Mouse (Mus musculus): ENCODE results near the gene Krt35. TPM values are rescaled to one million over a fixed set of nuclear protein-coding genes. Genes with fewer than 3 reads are reported as not detected.

The Krt35 gene
- polyA plus RNA-seq, 1 experiment from 2014 or later, result not detected

GRCm38 (mm10) chr11:100058875-100059274 is 37.2 kb downstream of the Krt35 start:
- H3K9ac ChIP-seq (ENCODE audit: low read length), result no peak overlapping the region
- no peaks in the 10 kb centered on the region for H3K36me3 ChIP-seq (ENCODE audit: control insufficient read depth, insufficient read depth, low read length)
- H3K9me3 ChIP-seq (ENCODE audit: control insufficient read depth, low read length), result no peaks in the 10 kb centered on the region
- H3K27me3 ChIP-seq (ENCODE audit: control insufficient read depth, insufficient read depth, low read length), result no peaks in the 10 kb centered on the region
- no peak overlapping the region for H3K4me2 ChIP-seq (ENCODE audit: low read length)
- ATAC-seq (ENCODE audit: insufficient number of reproducible peaks, insufficient read depth, low FRiP score, low read depth), result no peak
- no peaks in the 10 kb centered on the region for H3K4me1 ChIP-seq (ENCODE audit: control insufficient read depth in 2 of 2, insufficient read depth in 2 of 2, low read length in 2 of 2)
- H3K27ac ChIP-seq (replicated peaks in 1 of 2; ENCODE audit: control insufficient read depth in 1 of 2, insufficient read depth in 1 of 2, low read depth in 2 of 2, low read length in 2 of 2), result no peak overlapping the region
- 76% methylated on average over 8 of the region's 8 CpGs for WGBS
- no peak overlapping the region for H3K4me3 ChIP-seq (ENCODE audit: control insufficient read depth in 1 of 2, insufficient read depth in 1 of 2, low read depth in 1 of 2, low read length in 2 of 2)

- H3K4me3 ChIP-seq (ENCODE audit: control insufficient read depth in 1 of 2, insufficient read depth in 1 of 2, low read depth in 1 of 2, low read length in 2 of 2), result no peak overlapping the region
- no peak overlapping the region for H3K27ac ChIP-seq (replicated peaks in 1 of 2; ENCODE audit: control insufficient read depth in 1 of 2, insufficient read depth in 1 of 2, low read depth in 2 of 2, low read length in 2 of 2)
- no peaks in the 10 kb centered on the region for H3K27me3 ChIP-seq (ENCODE audit: control insufficient read depth, insufficient read depth, low read length)
- ATAC-seq (ENCODE audit: insufficient number of reproducible peaks, insufficient read depth, low FRiP score, low read depth), result no peak
- no peaks in the 10 kb centered on the region for H3K4me1 ChIP-seq (ENCODE audit: control insufficient read depth in 2 of 2, insufficient read depth in 2 of 2, low read length in 2 of 2)
- WGBS, result 67% methylated on average over 9 of the region's 9 CpGs
- no peak overlapping the region for H3K9ac ChIP-seq (ENCODE audit: low read length)
- H3K36me3 ChIP-seq (ENCODE audit: control insufficient read depth, insufficient read depth, low read length), result no peaks in the 10 kb centered on the region
- no peaks in the 10 kb centered on the region for H3K9me3 ChIP-seq (ENCODE audit: control insufficient read depth, low read length)
- H3K4me2 ChIP-seq (ENCODE audit: low read length), result no peak overlapping the region
Measured at GRCm38 (mm10) chr11:100055686-100056655, 40.1 kb downstream of the Krt35 start.

GRCm38 (mm10) chr11:100050451-100050850 is 45.6 kb downstream of the Krt35 start, which contains the start of gene Krt31:
Gene Krt31 (minus strand): TSS chr11:100050551.
- H3K9ac ChIP-seq (ENCODE audit: low read length), result no peak within 1 kb of the TSS
- no peak for ATAC-seq (ENCODE audit: insufficient number of reproducible peaks, insufficient read depth, low FRiP score, low read depth)
- 77% methylated on average over 3 of the region's 3 CpGs for WGBS
- H3K4me1 ChIP-seq (ENCODE audit: control insufficient read depth in 2 of 2, insufficient read depth in 2 of 2, low read length in 2 of 2), result peaks cover 6 to 8% of the 10 kb centered on the region in 2 experiments; a peak in 2 of 4 replicates
- H3K27ac ChIP-seq (replicated peaks in 1 of 2; ENCODE audit: control insufficient read depth in 1 of 2, insufficient read depth in 1 of 2, low read depth in 2 of 2, low read length in 2 of 2), result no peak within 1 kb of the TSS
- no peaks in the 10 kb centered on the region for H3K27me3 ChIP-seq (ENCODE audit: control insufficient read depth, insufficient read depth, low read length)
- H3K4me3 ChIP-seq (ENCODE audit: control insufficient read depth in 1 of 2, insufficient read depth in 1 of 2, low read depth in 1 of 2, low read length in 2 of 2), result no peak within 1 kb of the TSS
- no peak within 1 kb of the TSS for H3K4me2 ChIP-seq (ENCODE audit: low read length)
- no peaks in the 10 kb centered on the region for H3K36me3 ChIP-seq (ENCODE audit: control insufficient read depth, insufficient read depth, low read length)
- H3K9me3 ChIP-seq (ENCODE audit: control insufficient read depth, low read length), result no peaks in the 10 kb centered on the region

- no peak for ATAC-seq (ENCODE audit: insufficient number of reproducible peaks, insufficient read depth, low FRiP score, low read depth)
- Histone ChIP-seq H3K27ac (replicated peaks in 1 of 2; ENCODE audit: control insufficient read depth in 1 of 2, insufficient read depth in 1 of 2, low read depth in 2 of 2, low read length in 2 of 2) (no peak overlapping the region), H3K4me3 (ENCODE audit: control insufficient read depth in 1 of 2, insufficient read depth in 1 of 2, low read depth in 1 of 2, low read length in 2 of 2) (no peak overlapping the region), H3K4me2 (ENCODE audit: low read length) (no peak overlapping the region), H3K27me3 (ENCODE audit: control insufficient read depth, insufficient read depth, low read length) (no peaks in the 10 kb centered on the region), H3K9me3 (ENCODE audit: control insufficient read depth, low read length) (no peaks in the 10 kb centered on the region), H3K36me3 (ENCODE audit: control insufficient read depth, insufficient read depth, low read length) (no peaks in the 10 kb centered on the region), H3K4me1 (ENCODE audit: control insufficient read depth in 2 of 2, insufficient read depth in 2 of 2, low read length in 2 of 2) (peaks cover 6 to 8% of the 10 kb centered on the region in 2 experiments; a peak in 2 of 4 replicates), H3K9ac (ENCODE audit: low read length) (no peak overlapping the region)
- 40% methylated on average over 2 of the region's 2 CpGs for WGBS
Measured at GRCm38 (mm10) chr11:100047193-100047592, 48.8 kb downstream of the Krt35 start.

- no peaks in the 10 kb centered on the region for H3K27me3 ChIP-seq (ENCODE audit: control insufficient read depth, insufficient read depth, low read length)
- H3K27ac ChIP-seq (replicated peaks in 1 of 2; ENCODE audit: control insufficient read depth in 1 of 2, insufficient read depth in 1 of 2, low read depth in 2 of 2, low read length in 2 of 2), result no peak overlapping the region
- ATAC-seq (ENCODE audit: insufficient number of reproducible peaks, insufficient read depth, low FRiP score, low read depth), result no peak
- peaks cover 6 to 8% of the 10 kb centered on the region in 2 experiments; a peak in 2 of 4 replicates for H3K4me1 ChIP-seq (ENCODE audit: control insufficient read depth in 2 of 2, insufficient read depth in 2 of 2, low read length in 2 of 2)
- no peaks in the 10 kb centered on the region for H3K9me3 ChIP-seq (ENCODE audit: control insufficient read depth, low read length)
- no peak overlapping the region for H3K9ac ChIP-seq (ENCODE audit: low read length)
- H3K4me3 ChIP-seq (ENCODE audit: control insufficient read depth in 1 of 2, insufficient read depth in 1 of 2, low read depth in 1 of 2, low read length in 2 of 2), result no peak overlapping the region
- WGBS, result 28% methylated on average over 6 of the region's 6 CpGs
- no peaks in the 10 kb centered on the region for H3K36me3 ChIP-seq (ENCODE audit: control insufficient read depth, insufficient read depth, low read length)
- H3K4me2 ChIP-seq (ENCODE audit: low read length), result peak overlapping the region; percentile 32; the same call in 1 of the 2 replicates
Measured at GRCm38 (mm10) chr11:100046303-100046866, 49.7 kb downstream of the Krt35 start.

Other genes with a start within 250 kb of the Krt35 start
- gene Krtap4-16, start 244.6 kb downstream of the Krt35 start, polyA plus RNA-seq (2014; fragmentation: Nextera tagmentation; extraction: Ambion mirVana), result not detected in 2 replicates
- not detected in 2 replicates for gene Gm11568, start 238.3 kb downstream of the Krt35 start, polyA plus RNA-seq (2014; fragmentation: Nextera tagmentation; extraction: Ambion mirVana)
- not detected in 2 replicates for gene Gm11559, start 231.8 kb downstream of the Krt35 start, polyA plus RNA-seq (2014; fragmentation: Nextera tagmentation; extraction: Ambion mirVana)
- gene Krtap9-1, start 222.9 kb downstream of the Krt35 start, polyA plus RNA-seq (2014; fragmentation: Nextera tagmentation; extraction: Ambion mirVana), result not detected in 2 replicates
- gene Gm11567, start 217.1 kb downstream of the Krt35 start, polyA plus RNA-seq (2014; fragmentation: Nextera tagmentation; extraction: Ambion mirVana), result not detected in 2 replicates
- gene Krtap31-1, start 188.3 kb downstream of the Krt35 start, polyA plus RNA-seq (2014; fragmentation: Nextera tagmentation; extraction: Ambion mirVana), result not detected in 2 replicates
- not detected in 2 replicates for gene Gm11565, start 181.5 kb downstream of the Krt35 start, polyA plus RNA-seq (2014; fragmentation: Nextera tagmentation; extraction: Ambion mirVana)
- gene Krtap31-2, start 159.9 kb downstream of the Krt35 start, polyA plus RNA-seq (2014; fragmentation: Nextera tagmentation; extraction: Ambion mirVana), result not detected in 2 replicates
- not detected in 2 replicates for gene Krtap9-5, start 147.8 kb downstream of the Krt35 start, polyA plus RNA-seq (2014; fragmentation: Nextera tagmentation; extraction: Ambion mirVana)
- gene Krtap29-1, start 117.2 kb downstream of the Krt35 start, polyA plus RNA-seq (2014; fragmentation: Nextera tagmentation; extraction: Ambion mirVana), result not detected in 2 replicates
- not detected in 2 replicates for gene Krtap16-1, start 109.6 kb downstream of the Krt35 start, polyA plus RNA-seq (2014; fragmentation: Nextera tagmentation; extraction: Ambion mirVana)
- gene Krtap17-1, start 102.2 kb downstream of the Krt35 start, polyA plus RNA-seq (2014; fragmentation: Nextera tagmentation; extraction: Ambion mirVana), result not detected in 2 replicates
- gene Krt33a, start 80.0 kb downstream of the Krt35 start, polyA plus RNA-seq (2014; fragmentation: Nextera tagmentation; extraction: Ambion mirVana), result not detected in 2 replicates
- not detected in 2 replicates for gene Krt33b, start 66.4 kb downstream of the Krt35 start, polyA plus RNA-seq (2014; fragmentation: Nextera tagmentation; extraction: Ambion mirVana)
- not detected in 2 replicates for gene Krt34, start 54.7 kb downstream of the Krt35 start, polyA plus RNA-seq (2014; fragmentation: Nextera tagmentation; extraction: Ambion mirVana)
- not detected in 2 replicates for gene Krt31, start 45.7 kb downstream of the Krt35 start, polyA plus RNA-seq (2014; fragmentation: Nextera tagmentation; extraction: Ambion mirVana)
- not detected in 2 replicates for gene Krt32, start 8.0 kb downstream of the Krt35 start, polyA plus RNA-seq (2014; fragmentation: Nextera tagmentation; extraction: Ambion mirVana)
- gene Krt36, start 9.4 kb upstream of the Krt35 start, polyA plus RNA-seq (2014; fragmentation: Nextera tagmentation; extraction: Ambion mirVana), result not detected in 2 replicates
- gene Krt13, start 25.3 kb upstream of the Krt35 start, polyA plus RNA-seq (2014; fragmentation: Nextera tagmentation; extraction: Ambion mirVana), result not detected in 2 replicates
- 0.50 TPM in 1 of 2 replicates, not detected in the other for gene Krt15, start 39.7 kb upstream of the Krt35 start, polyA plus RNA-seq (2014; fragmentation: Nextera tagmentation; extraction: Ambion mirVana)
- 30.7 and 35.0 TPM in 2 replicates for gene Krt19, start 52.4 kb upstream of the Krt35 start, polyA plus RNA-seq (2014; fragmentation: Nextera tagmentation; extraction: Ambion mirVana)
- not detected in 2 replicates for gene Krt9, start 97.0 kb upstream of the Krt35 start, polyA plus RNA-seq (2014; fragmentation: Nextera tagmentation; extraction: Ambion mirVana)
- 1.5 and 1.9 TPM in 2 replicates for gene Krt14, start 111.3 kb upstream of the Krt35 start, polyA plus RNA-seq (2014; fragmentation: Nextera tagmentation; extraction: Ambion mirVana)
- gene Krt16, start 152.7 kb upstream of the Krt35 start, polyA plus RNA-seq (2014; fragmentation: Nextera tagmentation; extraction: Ambion mirVana), result not detected in 2 replicates
- 1.4 TPM in 2 replicates for gene Krt17, start 164.8 kb upstream of the Krt35 start, polyA plus RNA-seq (2014; fragmentation: Nextera tagmentation; extraction: Ambion mirVana)
- gene Krt42, start 173.6 kb upstream of the Krt35 start, polyA plus RNA-seq (2014; fragmentation: Nextera tagmentation; extraction: Ambion mirVana), result not detected in 2 replicates
- gene Eif1, start 223.6 kb upstream of the Krt35 start, polyA plus RNA-seq (2014; fragmentation: Nextera tagmentation; extraction: Ambion mirVana), result 1,807 and 1,900 TPM in 2 replicates
- not detected in 2 replicates for gene Gast, start 238.2 kb upstream of the Krt35 start, polyA plus RNA-seq (2014; fragmentation: Nextera tagmentation; extraction: Ambion mirVana)